Mouse (Mus musculus) CH12.LX (cell line): ENCODE measurements around the gene Nmd3. TPM values are rescaled to one million over a fixed set of nuclear protein-coding genes. Genes with fewer than 3 reads are reported as not detected.

Experiments used
- DNase-seq: peaks from one replicate; pipeline ENCODE4 v3.0.0-alpha.2; 2013; ENCODE audit errors: extremely low read depth
- H3K27ac ChIP-seq: 2 replicates; pipeline ENCODE4 v1.5.1; 2012; ENCODE audit warnings: low read depth, mild to moderate bottlenecking, control low read depth, moderate library complexity; ENCODE audit not compliant: insufficient read depth
- H3K27me3 ChIP-seq: replicated peaks from 2 replicates; pipeline ENCODE3; 2012; ENCODE audit warnings: inconsistent platforms
- H3K36me3 ChIP-seq, 2 experiments: replicated peaks in 1 of 2; 2 replicates each; pipeline versions ENCODE3 to v1.6.1; 2012; ENCODE audit warnings: inconsistent platforms in 1 of 2, low read length in 1 of 2, mild to moderate bottlenecking in 1 of 2, mixed read lengths in 1 of 2, moderate library complexity in 1 of 2; ENCODE audit not compliant: control insufficient read depth in 1 of 2, insufficient read depth in 1 of 2
- H3K4me1 ChIP-seq, 2 experiments: 2 replicates each; pipeline ENCODE4 v1.6.1; 2012; ENCODE audit warnings: inconsistent platforms in 1 of 2, moderate library complexity in 1 of 2; ENCODE audit not compliant: insufficient read depth in 2 of 2, control insufficient read depth in 1 of 2
- H3K4me2 ChIP-seq: 2 replicates; pipeline ENCODE4 v1.6.1; 2012; ENCODE audit warnings: low read depth, mild to moderate bottlenecking, control low read depth; ENCODE audit not compliant: poor library complexity, insufficient read depth, severe bottlenecking
- H3K4me3 ChIP-seq, 3 experiments: fragments of 150-350 bp in 1 of 3; sonication (generic) in 1 of 3; replicated peaks in 1 of 3; 2 replicates each; pipeline versions ENCODE3 to v1.5.1; 2011 to 2012; ENCODE audit warnings: low read depth in 2 of 3, low read length in 2 of 3, mild to moderate bottlenecking in 2 of 3, moderate library complexity in 2 of 3, control low read depth in 1 of 3, improper control_type of control experiment in 1 of 3, inconsistent platforms in 1 of 3, mixed read lengths in 1 of 3; ENCODE audit not compliant: poor library complexity in 1 of 3
- H3K79me2 ChIP-seq: replicated peaks from 2 replicates; pipeline ENCODE4 v1.6.1; 2012; ENCODE audit warnings: mild to moderate bottlenecking, moderate library complexity; ENCODE audit not compliant: control insufficient read depth, poor library complexity, insufficient read depth, severe bottlenecking; ENCODE audit errors: extremely low read depth
- H3K9ac ChIP-seq: 2 replicates; pipeline ENCODE4 v1.6.1; 2012; ENCODE audit warnings: low read depth, mild to moderate bottlenecking, control low read depth, moderate library complexity; ENCODE audit not compliant: insufficient read depth
- H3K9me3 ChIP-seq: replicated peaks from 2 replicates; pipeline ENCODE3; 2012; ENCODE audit warnings: low read length, inconsistent platforms, mixed read lengths
- BHLHE40 ChIP-seq: IDR thresholded peaks from 2 replicates; pipeline ENCODE4 v1.6.1; 2011; ENCODE audit warnings: mild to moderate bottlenecking, low read depth, low read length, improper control_type of control experiment
- CHD1 ChIP-seq: IDR thresholded peaks from 2 replicates; pipeline ENCODE4 v1.6.1; 2012; ENCODE audit warnings: low read depth, low read length, improper control_type of control experiment, inconsistent platforms
- CTCF ChIP-seq, 2 experiments: IDR thresholded peaks in 1 of 2; conservative IDR thresholded peaks in 1 of 2; 2 replicates each; pipeline ENCODE4 v1.5.1; 2011 to 2012; ENCODE audit warnings: low read depth in 2 of 2, low read length in 2 of 2, improper control_type of control experiment in 1 of 2, inconsistent platforms in 1 of 2, mild to moderate bottlenecking in 1 of 2, moderate library complexity in 1 of 2
- E2F4 ChIP-seq: IDR thresholded peaks from 2 replicates; pipeline ENCODE4 v1.6.1; 2011; ENCODE audit warnings: low read depth, low read length, improper control_type of control experiment; ENCODE audit not compliant: insufficient replicate concordance
- ELF1 ChIP-seq: IDR thresholded peaks from 2 replicates; pipeline ENCODE4 v1.6.1; 2014; ENCODE audit warnings: low read depth, mild to moderate bottlenecking, inconsistent platforms, low read length, improper control_type of control experiment
- GABPA ChIP-seq: IDR thresholded peaks from 2 replicates; pipeline ENCODE4 v1.6.1; 2012; ENCODE audit warnings: low read depth, low read length, improper control_type of control experiment, inconsistent platforms; ENCODE audit not compliant: insufficient replicate concordance
- HCFC1 ChIP-seq: IDR thresholded peaks from 2 replicates; pipeline ENCODE4 v1.6.1; 2012; ENCODE audit warnings: low read depth, mild to moderate bottlenecking, inconsistent platforms, low read length, improper control_type of control experiment
- JUN ChIP-seq: IDR thresholded peaks from 2 replicates; pipeline ENCODE4 v1.6.1; 2011; ENCODE audit warnings: low read depth, mild to moderate bottlenecking, low read length, improper control_type of control experiment, moderate library complexity; ENCODE audit not compliant: insufficient read depth
- KAT2A ChIP-seq: IDR thresholded peaks from 2 replicates; pipeline ENCODE4 v1.6.1; 2012; ENCODE audit warnings: low read length, improper control_type of control experiment, inconsistent platforms; ENCODE audit not compliant: insufficient replicate concordance
- MAFK ChIP-seq: IDR thresholded peaks from 2 replicates; pipeline ENCODE4 v1.6.1; 2011; ENCODE audit warnings: low read length, improper control_type of control experiment; ENCODE audit not compliant: insufficient replicate concordance
- MAX ChIP-seq: IDR thresholded peaks from 2 replicates; pipeline ENCODE4 v1.6.1; 2011; ENCODE audit warnings: low read length, improper control_type of control experiment
- MXI1 ChIP-seq: IDR thresholded peaks from 2 replicates; pipeline ENCODE4 v1.6.1; 2011; ENCODE audit warnings: mild to moderate bottlenecking, low read depth, low read length, improper control_type of control experiment
- MYC ChIP-seq: IDR thresholded peaks from 2 replicates; pipeline ENCODE4 v1.6.1; 2011; ENCODE audit warnings: low read depth, mild to moderate bottlenecking, improper control_type of control experiment, low read length
- NRF1 ChIP-seq: IDR thresholded peaks from 2 replicates; pipeline ENCODE4 v1.6.1; 2014; ENCODE audit warnings: low read depth, mild to moderate bottlenecking, inconsistent platforms, low read length, improper control_type of control experiment, moderate library complexity
- PAX5 ChIP-seq: IDR thresholded peaks from 2 replicates; pipeline ENCODE4 v1.6.1; 2012; ENCODE audit warnings: low read length, inconsistent platforms, mixed read lengths
- POLR2A ChIP-seq: IDR thresholded peaks from 2 replicates; pipeline ENCODE4 v1.6.1; 2011; ENCODE audit warnings: low read depth, mild to moderate bottlenecking, improper control_type of control experiment, low read length
- POLR2AphosphoS2 ChIP-seq: IDR thresholded peaks from 2 replicates; pipeline ENCODE4 v1.6.1; 2011; ENCODE audit warnings: low read depth, low read length, improper control_type of control experiment
- RAD21 ChIP-seq: IDR thresholded peaks from 2 replicates; pipeline ENCODE4 v1.6.1; 2011; ENCODE audit warnings: low read depth, mild to moderate bottlenecking, low read length, improper control_type of control experiment, moderate library complexity
- SIN3A ChIP-seq: IDR thresholded peaks from 2 replicates; pipeline ENCODE4 v1.6.1; 2012; ENCODE audit warnings: low read length, improper control_type of control experiment, inconsistent platforms
- SMC3 ChIP-seq: IDR thresholded peaks from 2 replicates; pipeline ENCODE4 v1.6.1; 2011; ENCODE audit warnings: low read depth, low read length, improper control_type of control experiment
- UBTF ChIP-seq: IDR thresholded peaks from 2 replicates; pipeline ENCODE4 v1.6.1; 2012; ENCODE audit warnings: low read depth, mild to moderate bottlenecking, inconsistent platforms, low read length, improper control_type of control experiment, moderate library complexity
- ZNF384 ChIP-seq: IDR thresholded peaks from 2 replicates; pipeline ENCODE4 v1.6.1; 2012; ENCODE audit warnings: low read depth, low read length, improper control_type of control experiment, inconsistent platforms
- dilution Hi-C: fragments of 300-500 bp; cut with MboI; formaldehyde crosslinking; loops from 2 replicates; pipeline ENCODE4 v1.14.3; 2020; ENCODE audit warnings: low sequenced_read_pairs; ENCODE audit not compliant: extremely low pct_unique_long_range_greater_than_20kb, extremely low pct_ligation_motif_present
- in situ Hi-C: fragments of 300-500 bp; cut with MboI; formaldehyde crosslinking; loops from 3 replicates; pipeline ENCODE4 v1.14.3; 2019; ENCODE audit warnings: low sequenced_read_pairs, low pct_ligation_motif_present, low pct_unique_long_range_greater_than_20kb, mixed read lengths
- polyA plus RNA-seq: library from polyadenylated mRNA; unstranded; fragments of >175 nt; gene quantifications from 2 replicates; pipeline ENCODE4 v1.2.1, GENCODE M21; 2012; ENCODE audit warnings: low read depth; ENCODE audit not compliant: insufficient read length
- total RNA-seq, 2 experiments: library from RNA; depleted of rRNA; stranded (reverse); fragments of 300-350 nt in 1 of 2; fragments of >200 nt in 1 of 2; gene quantifications; 2 replicates each; pipeline ENCODE4 v1.2.3; 2012 to 2014

Nmd3 gene
- total and polyA plus RNA-seq, 3 experiments = 128 to 291 (median 154) TPM

GRCm38 (mm10) chr3:69717476-69717875, 4.3 kb upstream of the Nmd3 start:
- no peaks in the 10 kb centered on the region for H3K9me3 ChIP-seq
- dilution Hi-C loops (no loop called here), in situ Hi-C loops (loop anchor here (25.0 kb wide), 1 partner anchor 455 kb away; no protein-coding TSS in a partner anchor)
- H3K9ac ChIP-seq = no peak overlapping the region
- DNase-seq = no peak
- H3K27me3 ChIP-seq = no peaks in the 10 kb centered on the region
- TF ChIP-seq POLR2AphosphoS2 = no peak
- no peak for TF ChIP-seq CHD1
- TF ChIP-seq MAX = no peak
- TF ChIP-seq UBTF = no peak
- no peak for TF ChIP-seq MAFK
- no peak for TF ChIP-seq KAT2A
- no peak for TF ChIP-seq ELF1
- no peak for TF ChIP-seq SMC3
- no peak for TF ChIP-seq HCFC1
- TF ChIP-seq JUN = no peak
- no peak for TF ChIP-seq E2F4
- no peak for TF ChIP-seq RAD21
- no peak for TF ChIP-seq NRF1
- no peak for TF ChIP-seq MYC
- TF ChIP-seq POLR2A = no peak
- no peak for TF ChIP-seq PAX5
- TF ChIP-seq CTCF (conservative IDR thresholded peaks at IDR 0.05 in 1 of 2, IDR thresholded peaks at IDR 0.05 in 1 of 2; ENCODE audit: low read depth in 2 of 2, low read length in 2 of 2) = no peak
- no peak for TF ChIP-seq GABPA
- no peak overlapping the region for H3K4me2 ChIP-seq
- H3K4me3 ChIP-seq = no peak overlapping the region
- H3K4me1 ChIP-seq = peaks cover 0 to 1% of the 10 kb centered on the region in 2 experiments; a peak in 1 of 4 replicates
- H3K27ac ChIP-seq = no peak overlapping the region
- H3K36me3 ChIP-seq = no peaks in the 10 kb centered on the region
- H3K79me2 ChIP-seq = peaks cover 6% of the 10 kb centered on the region

GRCm38 (mm10) chr3:69722187-69722867, 542 bp downstream of the Nmd3 start:
- dilution Hi-C loops = no loop called here
- Histone ChIP-seq H3K27me3 (no peaks in the 10 kb centered on the region), H3K4me2 (peak overlapping the region; percentile 94), H3K4me1 (peaks cover 0 to 27% of the 10 kb centered on the region in 2 experiments; a peak in 2 of 4 replicates), H3K36me3 (peaks cover 5 to 22% of the 10 kb centered on the region in 2 experiments), H3K9me3 (no peaks in the 10 kb centered on the region), H3K4me3 (peak overlapping the region; percentile 83 to 99 (median 96)), H3K79me2 (peaks cover 44% of the 10 kb centered on the region), H3K27ac (peak overlapping the region; percentile 22)
- DNase-seq = peak; percentile 33
- no peak for TF ChIP-seq RAD21
- no peak for TF ChIP-seq UBTF
- peak; percentile 18; the same call in 1 of the 2 replicates for TF ChIP-seq MXI1
- TF ChIP-seq KAT2A = 0 out of 2 replicates have a peak, but pooled peaks have one; percentile 29
- peak; percentile 4; the same call in 1 of the 2 replicates for TF ChIP-seq ELF1
- peak; percentile 89 for TF ChIP-seq BHLHE40
- TF ChIP-seq ZNF384 = no peak
- TF ChIP-seq SIN3A = peak; percentile 68
- peak; percentile 58 for TF ChIP-seq MAX
- TF ChIP-seq MYC = peak; percentile 66; the same call in 1 of the 2 replicates
- TF ChIP-seq, all 38 proteins: peak for 7
- peak overlapping the region; percentile 65 for H3K9ac ChIP-seq
- in situ Hi-C loops = loop anchor here (25.0 kb wide), 1 partner anchor 460 kb away; no protein-coding TSS in a partner anchor
